Mouse (Mus musculus): ENCODE data around the gene Unc5cl.

- TF ChIP-seq CTCF (IDR thresholded peaks at IDR 0.05; ENCODE audit: borderline replicate concordance, control insufficient read depth, extremely low read depth, insufficient read depth, low read length, poor library complexity) = no peak
- TF ChIP-seq POLR2A (IDR thresholded peaks at IDR 0.05; ENCODE audit: control insufficient read depth, extremely low read depth, insufficient read depth, low read length, poor library complexity) = no peak
Measured at GRCm38 (mm10) chr17:48457971-48458653, 3.4 kb downstream of the Unc5cl start.

All from thymus, adult 2 months (tissue).